In the genomic region with DNA sequence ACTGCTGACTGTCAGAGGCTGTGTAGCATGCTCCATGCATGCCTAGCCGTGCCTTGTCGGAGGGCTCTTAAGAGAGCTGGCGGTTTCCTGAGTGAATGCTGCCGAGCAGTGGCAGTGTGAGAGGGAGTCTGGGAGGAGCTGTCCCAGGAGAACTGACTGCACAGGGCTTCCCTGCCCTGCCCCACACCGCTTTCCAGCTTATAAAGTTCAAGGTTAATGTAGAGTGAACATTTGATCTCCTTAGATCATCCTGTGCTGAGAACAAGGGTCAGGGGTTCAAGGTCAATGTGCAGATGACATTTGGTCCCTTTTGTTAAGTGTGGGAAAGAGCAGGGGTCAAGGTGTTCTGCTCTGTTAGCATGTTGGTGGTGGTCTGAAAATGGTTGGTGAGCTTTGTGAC, we compare ENCODE assay signal across 23 mouse cellular contexts. TPM values are rescaled to one million over a fixed set of nuclear protein-coding genes. Genes with fewer than 3 reads are reported as not detected.
DNase-seq lines count a peak whose midpoint lies in the region; ATAC-seq and TF ChIP-seq lines count a peak whose summit lies in the region.
"Had no signal": no experiment of that assay in that cellular context is flagged by ENCODE, and none has a peak within 500 bp of the region (broad histone marks: within the 10 kb centered on the region; RNA-seq: fewer than 3 reads in every experiment).

No protein-coding gene starts in this region.

- no peaks in the 10 kb centered on the region for H3K27me3 ChIP-seq in liver, adult 2 months (ENCODE audit: control insufficient read depth, insufficient read depth, low read length)
- H3K27me3 ChIP-seq in liver, embryonic 12.5 days (replicated peaks) = no peaks in the 10 kb centered on the region
- H3K27me3 ChIP-seq: embryonic facial prominence, embryonic 15.5 days; heart, embryonic 15.5 days; intestine, embryonic 15.5 days had no signal

- no peaks in the 10 kb centered on the region for H3K79me2 ChIP-seq in liver, adult 2 months (ENCODE audit: control insufficient read depth, insufficient read depth, low read length)

- no peaks in the 10 kb centered on the region for H3K9me3 ChIP-seq in liver, embryonic 12.5 days (replicated peaks)
- H3K9me3 ChIP-seq: embryonic facial prominence, embryonic 15.5 days; forebrain, embryonic 10.5 days; heart, embryonic 15.5 days; hindbrain, embryonic 10.5 days; intestine, embryonic 15.5 days had no signal

- H3K4me2 ChIP-seq in liver, embryonic 12.5 days = no peak overlapping the region
- H3K4me2 ChIP-seq: embryonic facial prominence, embryonic 15.5 days; heart, embryonic 11.5 days; heart, embryonic 15.5 days; hindbrain, embryonic 14.5 days; intestine, embryonic 15.5 days had no signal

- 84% methylated on average over 5 of the region's 5 CpGs for WGBS in liver, adult 2 months
- WGBS in liver, embryonic 12.5 days (ENCODE audit: insufficient replicate concordance) = 90% methylated on average over 5 of the region's 5 CpGs

- peaks cover 56% of the 10 kb centered on the region for H3K36me3 ChIP-seq in liver, adult 2 months (ENCODE audit: control insufficient read depth, insufficient read depth, low read length)
- peaks cover 100% of the 10 kb centered on the region for H3K36me3 ChIP-seq in liver, embryonic 12.5 days

- ATAC-seq in liver, embryonic 12.5 days = no peak
- ATAC-seq: forebrain, embryonic 14.5 days; intestine, embryonic 15.5 days had no signal

- H3K9ac ChIP-seq in liver, adult 2 months (ENCODE audit: low read depth, low read length) = no peak overlapping the region
- H3K9ac ChIP-seq in liver, embryonic 12.5 days = no peak overlapping the region
- H3K9ac ChIP-seq: embryonic facial prominence, embryonic 15.5 days; heart, embryonic 15.5 days; hindbrain, embryonic 14.5 days; intestine, embryonic 15.5 days had no signal

- no peak for TF ChIP-seq CTCF in liver, adult 2 months (IDR thresholded peaks at IDR 0.05; ENCODE audit: low read depth, low read length)

- DNase-seq in adrenal gland, postnatal 14 days = peak; percentile 45
- DNase-seq in adrenal gland, adult 8-10 months = no peak
- DNase-seq in liver, adult 2 months (ENCODE audit: extremely low read depth, low read depth, low spot score) = peak; percentile 8
- DNase-seq in R1 (ENCODE audit: low read depth, low spot score) = peak; percentile 76
- DNase-seq in layer of hippocampus, postnatal 14 days (ENCODE audit: low spot score in 2 of 2) = no peak
- no peak for DNase-seq in layer of hippocampus, adult 8-10 months (ENCODE audit: low spot score in 2 of 2)
- DNase-seq: cerebellum, adult 11 months; cerebellum, adult 8-10 months; cerebellum, postnatal 14 days; embryo, embryonic 11 days; gastrocnemius, postnatal 10 days; heart, adult 18-20 months; kidney, adult 18-20 months had no signal

- no peaks in the 10 kb centered on the region for H3K4me1 ChIP-seq in liver, adult 2 months (ENCODE audit: control insufficient read depth, insufficient read depth, low read length)
- peaks cover 58% of the 10 kb centered on the region for H3K4me1 ChIP-seq in liver, embryonic 12.5 days
- H3K4me1 ChIP-seq: embryonic facial prominence, embryonic 15.5 days; forebrain, embryonic 10.5 days; hindbrain, embryonic 10.5 days; intestine, embryonic 15.5 days had no signal

- no peak for TF ChIP-seq POLR2A in liver, adult 2 months (IDR thresholded peaks at IDR 0.05; ENCODE audit: extremely low read depth, insufficient read depth, low read length)

- H3K4me3 ChIP-seq in liver, adult 2 months (ENCODE audit: insufficient read depth, low read depth, low read length) = no peak overlapping the region
- H3K4me3 ChIP-seq in liver, embryonic 12.5 days = no peak overlapping the region
- H3K4me3 ChIP-seq: embryonic facial prominence, embryonic 15.5 days; erythroblast, embryonic 14.5 days; forebrain, embryonic 10.5 days; heart, embryonic 15.5 days; hindbrain, embryonic 10.5 days; intestine, embryonic 15.5 days had no signal

- no peak overlapping the region for H3K27ac ChIP-seq in liver, adult 2 months (replicated peaks; ENCODE audit: insufficient read depth, low read depth, low read length)
- H3K27ac ChIP-seq in liver, embryonic 12.5 days = no peak overlapping the region
- H3K27ac ChIP-seq: embryonic facial prominence, embryonic 15.5 days; forebrain, embryonic 10.5 days; heart, embryonic 15.5 days; hindbrain, embryonic 10.5 days; hindbrain, embryonic 14.5 days; intestine, embryonic 15.5 days had no signal

RNA-seq across cellular contexts. Expression of a gene that starts 29.6 kb away (rescaled TPM):
- total RNA-seq in adrenal gland, postnatal 14 days (2021) = 20.4 and 24.7 TPM in 2 replicates
- total RNA-seq in adrenal gland, adult 8-10 months (2022) = 10 to 100 TPM; 19.6 to 33.9 (median 25.6) TPM
- total RNA-seq in liver, adult 2 months (2014; rRNA removed) = 9.0 and 10.1 TPM in 2 replicates
- polyA plus RNA-seq in liver, adult 2 months (2012; rRNA removed) = 13.6 and 13.8 TPM in 2 replicates
- 19.7 and 22.7 TPM in 2 replicates for polyA plus RNA-seq in liver, embryonic 12.5 days (2016; fragmentation: Nextera tagmentation; extraction: Ambion mirVana)
- 10 to 100 TPM; 16.6 to 18.8 TPM for total RNA-seq in layer of hippocampus, postnatal 14 days (2021)
- total RNA-seq in layer of hippocampus, adult 8-10 months (2022) = 10 to 100 TPM; 18.9 to 21.5 (median 21.0) TPM

RNA-seq across cellular contexts. Expression of a gene that starts 36.0 kb away (rescaled TPM):
- total RNA-seq in adrenal gland, postnatal 14 days (2021) = 27.0 and 29.6 TPM in 2 replicates
- 1 to 10 TPM; 3.4 to 7.4 (median 5.3) TPM for total RNA-seq in adrenal gland, adult 8-10 months (2022)
- 32.4 and 38.0 TPM in 2 replicates for total RNA-seq in liver, adult 2 months (2014; rRNA removed)
- polyA plus RNA-seq in liver, adult 2 months (2012; rRNA removed) = 22.7 and 25.8 TPM in 2 replicates
- polyA plus RNA-seq in liver, embryonic 12.5 days (2016; fragmentation: Nextera tagmentation; extraction: Ambion mirVana) = 405 and 413 TPM in 2 replicates
- total RNA-seq in layer of hippocampus, postnatal 14 days (2021) = 1 to 10 TPM; 4.3 to 4.7 TPM
- 1 to 10 TPM; 2.0 to 3.3 (median 2.2) TPM for total RNA-seq in layer of hippocampus, adult 8-10 months (2022)

Comparison
In these comparisons a context has a peak if more than half of its experiments do, and no peak if none do; other contexts are left out.
1. DNase-seq: peak in adrenal gland, postnatal 14 days (single experiment), liver, adult 2 months (single experiment) and R1 (single experiment); none in adrenal gland, adult 8-10 months (single experiment), layer of hippocampus, postnatal 14 days (0 of 2) and layer of hippocampus, adult 8-10 months (0 of 2).